Mouse (Mus musculus) C2C12 (cell line): ENCODE measurements at regions not wholly inside any gene's neighbourhood (a gene's known extent, or its start where the extent isn't known, plus 50 kb on each side); places are given as distances from the start of the nearest gene placed in this dataset.
A peak's percentile ranks its signal among the peaks of the same experiment; 100 is the strongest.

ENCODE experiments used
- H3K27me3 ChIP-seq: one replicate; pipeline ENCODE4 v1.6.1; 2011; ENCODE audit not compliant: control insufficient read depth, insufficient read depth, insufficient read length
- H3K36me3 ChIP-seq: one replicate; pipeline ENCODE4 v1.6.1; 2011; ENCODE audit not compliant: control insufficient read depth, insufficient read depth
- H3K4me3 ChIP-seq: one replicate; pipeline ENCODE4 v1.5.1; 2011; ENCODE audit warnings: mild to moderate bottlenecking, control low read depth; ENCODE audit not compliant: poor library complexity, insufficient read depth, severe bottlenecking
- H3K79me2 ChIP-seq: one replicate; pipeline ENCODE4 v1.6.1; 2011; ENCODE audit not compliant: control insufficient read depth, insufficient read depth
- H3K79me3 ChIP-seq: one replicate; pipeline ENCODE4 v1.6.1; 2011; ENCODE audit warnings: low read depth, control low read depth
- H3ac ChIP-seq: one replicate; pipeline ENCODE3; 2011; ENCODE audit warnings: low read depth; ENCODE audit not compliant: control insufficient read depth, insufficient read length
- CEBPB ChIP-seq: IDR thresholded peaks from one replicate; pipeline ENCODE4 v1.6.1; 2011; ENCODE audit warnings: low read depth, mild to moderate bottlenecking, control low read depth, moderate library complexity
- CTCF ChIP-seq: IDR thresholded peaks from one replicate; pipeline ENCODE4 v1.5.1; 2011; ENCODE audit not compliant: control insufficient read depth, insufficient read depth, insufficient read length
- FOSL1 ChIP-seq: IDR thresholded peaks from one replicate; pipeline ENCODE4 v1.8.0; 2011; ENCODE audit warnings: mild to moderate bottlenecking, low read length; ENCODE audit not compliant: poor library complexity, insufficient read depth, severe bottlenecking
- MAX ChIP-seq: IDR thresholded peaks from one replicate; pipeline ENCODE4 v1.6.1; 2011; ENCODE audit warnings: mild to moderate bottlenecking, control low read depth
- MYOD1 ChIP-seq: IDR thresholded peaks from one replicate; pipeline ENCODE4 v1.6.1; 2011; ENCODE audit warnings: low read depth; ENCODE audit not compliant: control insufficient read depth, insufficient read length
- MYOG ChIP-seq: IDR thresholded peaks from one replicate; pipeline ENCODE4 v1.6.1; 2011; ENCODE audit not compliant: control insufficient read depth, insufficient read length; ENCODE audit errors: extremely low read depth
- USF1 ChIP-seq: IDR thresholded peaks from one replicate; pipeline ENCODE4 v1.6.1; 2011; ENCODE audit warnings: low read depth, mild to moderate bottlenecking, control low read depth, moderate library complexity

DNA sequence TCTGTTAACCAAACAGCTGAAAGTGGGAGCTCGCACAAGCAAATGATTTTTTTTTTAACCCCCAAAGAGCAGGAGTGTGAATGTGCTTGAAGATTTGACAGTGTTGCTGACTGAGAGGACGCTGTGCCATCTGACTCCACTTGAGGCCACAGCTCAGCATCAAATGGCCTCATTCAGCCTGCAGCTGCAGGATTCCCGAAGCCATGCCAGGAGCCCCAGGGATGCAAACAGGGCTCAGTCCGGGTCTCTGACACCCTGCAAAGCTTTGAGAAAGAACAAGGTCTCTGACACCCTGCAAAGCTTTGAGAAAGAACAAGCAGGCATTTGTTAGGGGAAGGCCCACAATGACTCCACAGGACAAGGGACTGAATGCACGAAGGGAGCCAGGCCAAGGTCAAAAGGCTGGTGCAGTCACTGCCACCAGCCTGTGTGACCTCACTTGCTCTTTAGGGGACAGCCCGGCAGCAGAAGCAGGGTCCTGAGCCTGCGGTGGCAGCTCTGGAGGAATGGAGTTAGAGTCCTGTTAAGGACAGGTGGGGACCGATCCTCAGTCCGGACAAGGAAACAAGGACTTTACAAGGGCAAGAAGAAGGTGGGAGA lies 151.1 kb upstream of the Phyhipl start:
- Histone ChIP-seq H3K79me2 (no peaks in the 10 kb centered on the region), H3K79me3 (no peaks in the 10 kb centered on the region), H3ac (no peak overlapping the region), H3K4me3 (no peak overlapping the region), H3K27me3 (no peaks in the 10 kb centered on the region), H3K36me3 (no peaks in the 10 kb centered on the region)
- no peak for TF ChIP-seq MAX
- TF ChIP-seq MYOG: no peak
- no peak for TF ChIP-seq FOSL1
- TF ChIP-seq CEBPB: no peak
- TF ChIP-seq USF1: no peak
- TF ChIP-seq CTCF: no peak
- no peak for TF ChIP-seq MYOD1

DNA sequence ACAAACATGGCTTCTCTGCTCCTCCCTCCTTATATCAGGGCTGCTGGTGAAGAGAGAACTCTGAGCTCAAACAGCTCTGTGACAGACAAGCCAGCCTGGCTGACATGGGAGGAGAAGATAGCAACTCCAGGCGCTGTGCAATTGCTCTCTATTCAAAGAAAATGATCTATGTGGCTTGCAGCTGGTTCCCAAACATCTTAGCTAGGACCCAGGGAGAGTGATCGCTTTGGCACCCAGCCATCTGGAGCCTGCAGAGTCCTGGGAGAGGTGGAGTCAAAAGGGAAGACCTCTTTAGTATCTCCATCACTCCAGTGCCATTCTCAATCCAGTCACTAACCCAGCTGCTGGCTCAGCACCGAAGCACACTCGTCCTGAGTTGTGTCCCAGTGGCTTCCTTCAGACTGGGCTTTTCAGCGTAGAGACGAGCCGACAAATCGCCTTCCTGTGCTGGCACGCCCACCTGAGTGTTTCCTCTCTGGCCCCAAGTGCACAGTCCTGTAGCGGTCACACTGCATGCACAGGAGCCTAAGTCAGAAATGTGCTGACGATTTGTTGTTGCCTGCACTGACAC lies 145.1 kb upstream of the Phyhipl start:
- Histone ChIP-seq H3K27me3 (no peaks in the 10 kb centered on the region), H3K79me2 (no peaks in the 10 kb centered on the region), H3K36me3 (no peaks in the 10 kb centered on the region), H3ac (no peak overlapping the region), H3K79me3 (no peaks in the 10 kb centered on the region), H3K4me3 (no peak overlapping the region)
- TF ChIP-seq CEBPB: no peak
- TF ChIP-seq MYOD1: no peak
- no peak for TF ChIP-seq USF1
- TF ChIP-seq MYOG: no peak
- TF ChIP-seq MAX: no peak
- TF ChIP-seq CTCF: no peak
- TF ChIP-seq FOSL1: no peak

DNA sequence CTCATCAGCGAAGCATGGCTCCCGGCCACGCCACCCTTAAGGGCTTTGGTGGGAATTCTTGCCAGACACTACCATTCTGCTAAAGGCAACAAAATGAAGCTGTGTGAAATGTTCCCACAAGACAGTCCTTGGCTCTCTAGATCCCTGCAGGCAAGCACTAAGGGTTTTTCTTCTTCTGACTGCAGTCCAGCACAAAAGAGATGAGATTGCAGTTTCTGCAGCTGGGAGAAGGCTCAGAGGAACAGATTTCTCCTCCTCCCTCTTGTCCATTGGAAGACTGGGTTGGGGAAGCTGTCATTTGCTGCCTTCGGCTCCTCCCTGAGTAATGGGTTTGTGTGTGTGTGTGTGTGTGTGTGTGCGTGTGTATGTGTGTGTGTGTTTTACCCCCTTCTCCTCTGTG lies 144.1 kb upstream of the Phyhipl start:
- Histone ChIP-seq H3K4me3 (no peak overlapping the region), H3K79me3 (no peaks in the 10 kb centered on the region), H3ac (no peak overlapping the region), H3K27me3 (no peaks in the 10 kb centered on the region), H3K79me2 (no peaks in the 10 kb centered on the region), H3K36me3 (no peaks in the 10 kb centered on the region)
- TF ChIP-seq CTCF (no peak), MYOG (no peak), MYOD1 (no peak), MAX (no peak), FOSL1 (no peak), USF1 (no peak), CEBPB (no peak)

DNA sequence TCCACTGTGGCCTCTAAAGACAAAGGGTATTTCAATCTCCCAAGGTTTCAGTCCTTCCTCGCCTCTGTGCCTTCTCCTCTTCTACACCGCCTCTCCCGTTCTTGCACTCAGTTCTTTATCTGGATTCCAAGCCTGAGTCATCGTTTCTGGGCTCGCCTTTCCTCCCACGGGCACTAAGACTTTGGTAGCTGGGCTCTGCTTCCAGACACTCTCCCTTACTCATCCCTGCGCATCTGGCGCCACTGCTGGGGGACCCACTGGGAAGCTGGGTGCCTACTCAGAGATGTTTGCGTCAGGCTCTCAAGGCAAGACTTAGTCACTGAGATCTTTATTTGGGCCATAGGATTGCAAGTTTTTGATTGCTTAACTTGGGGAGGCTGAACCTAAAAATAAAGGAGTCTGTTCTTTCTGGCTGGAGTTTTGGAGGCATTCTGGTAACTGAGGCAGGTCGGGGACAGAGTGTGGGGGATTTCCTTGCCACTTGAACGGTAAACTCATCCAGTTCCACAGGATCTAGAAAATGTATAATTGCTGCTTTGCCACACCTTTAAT lies 143.5 kb upstream of the Phyhipl start:
- no peaks in the 10 kb centered on the region for H3K79me2 ChIP-seq
- TF ChIP-seq MYOD1 (peak; percentile 23), CEBPB (peak; percentile 90), USF1 (no peak), MAX (peak; percentile 38)
- no peaks in the 10 kb centered on the region for H3K79me3 ChIP-seq

DNA sequence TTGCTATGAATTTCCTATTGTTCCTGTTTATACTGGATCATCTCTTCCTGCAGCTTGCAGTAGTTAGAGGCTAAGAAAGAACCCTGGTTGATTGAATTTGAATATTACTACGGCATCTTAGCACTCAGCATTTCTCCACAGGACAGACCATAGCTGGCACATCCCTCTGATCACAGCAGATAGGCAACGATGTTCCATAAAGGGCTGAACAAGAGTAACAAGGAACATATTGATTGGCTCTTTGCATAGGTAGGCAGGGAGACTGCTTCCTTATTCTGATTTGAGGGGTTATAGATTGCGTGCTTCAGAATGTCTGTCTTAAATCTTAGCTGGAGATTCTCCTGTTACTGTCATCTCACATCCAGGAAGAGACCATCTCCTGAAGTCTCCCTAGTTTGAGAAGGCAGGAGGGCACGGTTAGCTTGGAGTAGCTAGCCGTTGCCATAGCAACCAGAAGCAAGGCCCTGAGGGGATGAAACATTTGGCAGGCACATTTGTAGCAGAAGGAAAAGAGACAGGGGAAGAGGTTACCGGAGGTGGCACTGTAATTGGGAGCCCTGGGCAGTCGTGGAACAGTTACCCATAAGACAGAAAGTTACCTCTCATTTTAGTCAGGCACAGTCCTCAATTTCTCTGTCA lies 133.2 kb upstream of the Phyhipl start:
- H3K79me3 ChIP-seq: no peaks in the 10 kb centered on the region
- no peaks in the 10 kb centered on the region for H3K36me3 ChIP-seq
- TF ChIP-seq CTCF: no peak
- no peak overlapping the region for H3K4me3 ChIP-seq
- no peaks in the 10 kb centered on the region for H3K79me2 ChIP-seq
- no peaks in the 10 kb centered on the region for H3K27me3 ChIP-seq
- no peak overlapping the region for H3ac ChIP-seq

More for the DNA sequence above, 143.5 kb upstream of the Phyhipl start:
- no peak overlapping the region for H3K4me3 ChIP-seq
- no peaks in the 10 kb centered on the region for H3K36me3 ChIP-seq
- H3K27me3 ChIP-seq: no peaks in the 10 kb centered on the region
- H3ac ChIP-seq: no peak overlapping the region

DNA sequence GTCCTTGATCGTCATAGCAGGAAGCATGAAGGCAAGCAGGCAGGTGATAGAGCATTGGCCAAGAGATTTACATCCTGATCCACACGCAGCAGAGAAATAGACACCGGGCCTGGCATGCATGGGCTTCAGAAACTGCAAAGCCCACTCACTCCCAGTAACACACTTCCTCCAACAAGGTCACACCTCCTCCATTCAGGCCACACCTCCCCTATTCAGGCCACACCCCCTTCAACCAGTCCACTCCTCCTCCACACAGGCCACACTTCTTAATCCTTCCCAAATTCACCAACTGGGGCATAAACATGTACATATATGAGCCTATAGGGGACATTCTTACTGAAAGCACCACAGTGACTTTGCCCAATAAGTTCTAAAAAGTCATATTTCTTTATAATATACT lies 125.3 kb upstream of the Phyhipl start:
- TF ChIP-seq CTCF (no peak), MYOG (no peak), CEBPB (no peak), USF1 (no peak), MYOD1 (no peak), MAX (no peak), FOSL1 (no peak)
- Histone ChIP-seq H3K4me3 (no peak overlapping the region), H3K36me3 (no peaks in the 10 kb centered on the region), H3K79me2 (no peaks in the 10 kb centered on the region), H3ac (no peak overlapping the region), H3K27me3 (no peaks in the 10 kb centered on the region), H3K79me3 (no peaks in the 10 kb centered on the region)
